Mouse (Mus musculus) left cerebral cortex, postnatal 25 days (tissue): ENCODE results near the gene Cdkl4. TPM values are rescaled to one million over a fixed set of nuclear protein-coding genes. Genes with fewer than 3 reads are reported as not detected.

Source experiments
- DNase-seq, 2 experiments: peaks; one replicate each; pipeline ENCODE4 v3.0.0; 2022; ENCODE audit warnings: low spot score in 2 of 2, mixed read lengths in 1 of 2
- intact Hi-C: fragments of 180-260 bp; cut with DNase I; formaldehyde crosslinking; loops from one replicate; pipeline ENCODE4 v1.15.1; 2025
- total RNA-seq, 2 experiments: library from RNA; stranded (reverse); gene quantifications; 2 replicates each; pipeline ENCODE4 v1.2.3; 2021

The Cdkl4 gene
- total RNA-seq, 2 experiments from 2014 or later: 18.2 to 23.0 TPM

DNA sequence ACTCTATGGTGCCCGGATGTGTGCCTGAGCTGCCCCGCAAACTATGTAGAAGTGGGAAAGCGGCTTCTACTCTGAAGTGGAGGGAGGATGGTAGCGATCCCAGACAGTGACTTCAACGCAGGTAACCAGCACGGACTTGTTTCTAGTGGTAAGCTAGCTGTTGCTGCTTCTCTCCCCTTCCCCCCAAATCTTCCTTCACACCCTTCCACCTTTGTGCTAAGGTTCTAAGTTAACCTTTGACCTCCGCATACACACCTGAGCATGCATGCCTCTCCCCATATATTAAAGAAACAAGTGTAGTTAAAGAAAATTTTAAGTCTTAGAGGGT, 55.4 kb downstream of the Cdkl4 start:
- intact Hi-C loops: no loop called here
- no peak for DNase-seq

DNA sequence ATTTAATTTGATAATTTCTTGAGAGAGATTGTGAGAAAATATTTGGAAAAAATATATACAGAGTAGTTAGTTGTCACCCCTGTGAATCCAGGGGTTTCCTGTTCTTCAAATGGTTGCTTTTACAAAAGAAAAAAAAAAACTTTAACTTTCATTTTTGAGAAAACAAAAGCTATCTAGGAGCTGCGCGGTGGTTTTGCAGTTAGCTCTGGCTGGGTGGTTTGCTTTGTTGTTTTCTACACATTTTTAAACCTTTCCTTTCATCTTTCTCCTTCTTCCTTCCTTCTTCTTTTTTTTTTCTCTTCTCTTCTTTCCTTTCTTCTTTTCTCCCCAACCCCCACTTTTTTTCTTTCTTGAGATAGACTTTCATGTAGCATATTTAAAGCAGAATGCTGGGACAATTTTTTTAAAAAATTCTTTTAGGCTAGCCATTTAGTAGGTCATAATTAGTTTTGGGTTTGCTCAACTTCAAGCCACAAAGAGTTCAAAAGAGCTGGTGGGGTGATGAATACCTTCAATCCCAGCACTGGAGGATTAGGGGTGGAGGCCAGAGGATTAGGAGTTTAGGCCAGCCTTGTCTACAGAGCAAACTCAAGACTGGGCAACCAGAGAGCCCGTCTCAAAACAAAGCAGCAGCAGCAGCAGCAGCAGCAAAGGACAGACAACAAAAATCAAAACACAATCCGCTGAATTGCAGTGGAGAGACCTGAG, 55.9 kb downstream of the Cdkl4 start:
- DNase-seq: no peak

DNA sequence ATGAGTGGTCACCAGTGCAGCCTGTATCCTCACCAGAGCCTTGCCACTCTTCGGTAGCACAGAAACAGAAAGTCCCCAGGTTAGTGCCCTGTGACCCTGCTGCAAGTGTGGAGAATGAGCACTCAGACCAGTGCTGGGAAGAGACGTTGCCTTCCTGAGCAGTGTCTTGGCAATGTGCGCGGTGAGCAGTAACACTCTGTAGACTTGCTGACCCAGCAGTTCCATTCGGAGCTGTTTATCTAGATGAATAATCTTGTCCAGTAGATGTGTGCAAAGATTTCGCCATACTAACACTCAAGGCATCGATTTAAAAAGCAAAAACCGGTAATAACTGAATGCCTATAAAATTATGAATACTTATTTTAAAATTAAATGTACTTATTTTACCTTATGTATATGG, 57.1 kb downstream of the Cdkl4 start:
- DNase-seq: no peak
- intact Hi-C loops: no loop called here

More for the DNA sequence above, 55.9 kb downstream of the Cdkl4 start:
- intact Hi-C loops: no loop called here

DNA sequence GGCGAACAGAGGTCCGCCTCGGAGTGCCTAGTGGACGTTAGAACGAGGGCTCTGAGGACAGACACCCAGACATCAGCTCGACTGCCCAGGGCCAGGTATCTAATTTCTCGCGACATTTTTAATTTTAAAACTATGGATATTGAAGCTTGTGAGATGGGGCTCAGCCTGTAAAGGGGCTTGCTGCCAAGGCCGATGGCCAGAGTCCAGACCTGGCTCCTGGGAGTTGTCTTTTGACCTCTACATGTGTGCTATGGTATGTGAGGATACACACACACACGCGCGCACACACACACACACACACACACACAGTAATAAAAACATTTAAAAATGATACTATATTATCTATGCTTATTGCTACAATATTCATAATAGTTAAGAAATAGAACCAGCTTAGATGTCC, 58.8 kb downstream of the Cdkl4 start:
- DNase-seq: no peak
- intact Hi-C loops: no loop called here

DNA sequence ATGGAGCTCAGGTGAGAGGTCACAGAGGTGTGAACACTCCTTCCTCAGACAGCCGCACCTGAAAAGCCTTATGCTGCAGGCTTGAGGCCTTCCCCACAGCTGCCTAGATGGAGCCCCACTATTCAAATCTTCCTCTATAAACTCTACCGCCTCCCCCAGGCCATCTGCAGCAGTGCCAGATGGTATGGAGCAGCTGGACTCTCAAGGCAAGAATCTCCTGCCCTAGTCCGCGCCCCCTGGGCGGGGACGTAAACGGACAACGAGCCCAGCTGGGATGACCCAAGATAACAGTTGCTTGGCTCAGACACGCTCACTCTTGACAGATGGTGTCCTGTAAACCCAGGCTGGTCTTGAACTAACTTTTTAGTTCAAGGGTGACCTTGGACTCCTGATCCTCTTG, 60.4 kb downstream of the Cdkl4 start:
- intact Hi-C loops: no loop called here
- no peak for DNase-seq

DNA sequence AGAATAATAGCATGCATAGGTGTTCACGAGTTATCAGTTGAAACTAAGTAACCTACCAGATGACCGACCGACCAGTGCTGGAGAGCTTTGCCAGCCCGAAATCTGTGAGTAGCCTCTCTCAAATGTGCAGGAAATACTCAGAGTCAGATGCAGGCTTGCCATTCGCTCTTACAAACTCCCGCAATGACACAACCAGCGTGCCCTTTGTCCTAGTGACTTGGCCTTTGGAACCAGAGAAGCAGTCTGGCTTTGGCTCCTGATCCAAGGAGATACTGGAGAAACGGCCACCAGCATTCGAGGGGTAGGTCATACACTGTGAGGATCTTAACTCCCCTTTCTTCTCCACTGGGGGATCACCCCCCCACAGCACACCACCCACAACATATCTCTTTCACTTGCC, 61.7 kb downstream of the Cdkl4 start:
- intact Hi-C loops: no loop called here
- DNase-seq: no peak

DNA sequence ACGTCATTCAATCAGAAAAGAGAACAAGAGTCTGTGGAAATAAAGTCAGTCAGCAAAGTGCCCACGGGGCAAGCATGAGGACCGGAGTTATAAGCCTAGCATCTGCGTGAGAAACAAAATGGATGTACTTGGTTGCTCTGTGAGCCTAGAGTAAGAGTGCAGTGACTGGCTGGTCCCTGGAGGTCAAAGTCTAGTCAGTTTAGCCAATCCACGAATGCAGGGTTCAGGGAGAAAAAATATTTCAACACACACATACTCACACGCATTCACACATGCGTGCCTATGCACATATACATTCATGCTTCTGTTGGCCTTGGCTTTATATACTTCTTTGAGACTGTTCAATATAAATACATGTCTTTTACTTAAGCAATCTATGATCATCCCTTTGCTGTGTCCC, 62.1 kb downstream of the Cdkl4 start:
- no peak for DNase-seq
- intact Hi-C loops: no loop called here

DNA sequence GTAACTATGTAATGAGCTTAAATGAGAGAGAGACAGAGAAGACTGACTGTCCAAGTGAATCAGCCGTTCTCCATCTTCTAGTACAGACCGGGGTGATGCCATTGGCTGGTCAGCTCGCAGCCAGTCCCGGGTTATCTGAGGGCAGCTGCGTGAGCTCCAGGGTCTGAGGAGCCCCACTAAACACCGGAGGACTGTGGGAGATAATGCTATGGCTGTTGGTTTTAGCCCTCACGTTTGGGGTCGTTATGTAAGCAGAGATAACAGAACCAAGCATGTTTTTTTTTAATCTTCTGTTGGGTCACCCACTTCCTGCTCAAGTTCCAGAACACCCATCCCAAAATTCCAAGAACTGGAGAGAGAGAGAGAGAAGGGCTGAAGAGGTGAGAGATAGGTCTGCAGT, 63.8 kb downstream of the Cdkl4 start:
- intact Hi-C loops: no loop called here
- DNase-seq: no peak

DNA sequence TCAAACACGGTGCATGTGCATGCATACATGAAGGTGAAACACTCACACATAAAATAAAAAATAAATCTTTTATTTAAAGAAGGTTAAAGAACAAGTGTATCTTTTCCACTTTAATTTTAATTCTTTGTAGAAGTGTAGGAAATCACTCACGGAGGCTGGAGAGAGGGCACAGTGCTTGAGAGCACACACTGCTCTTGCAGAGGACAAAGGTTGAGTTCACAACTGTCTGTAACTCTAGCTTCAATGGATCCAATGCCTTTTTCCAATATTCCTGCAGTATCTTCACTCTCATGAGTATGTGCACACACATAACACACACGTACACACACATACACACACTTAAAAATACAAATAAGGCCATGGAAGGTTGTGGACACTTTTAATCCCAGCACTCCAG, 67.2 kb downstream of the Cdkl4 start:
- DNase-seq: no peak
- intact Hi-C loops: no loop called here

DNA sequence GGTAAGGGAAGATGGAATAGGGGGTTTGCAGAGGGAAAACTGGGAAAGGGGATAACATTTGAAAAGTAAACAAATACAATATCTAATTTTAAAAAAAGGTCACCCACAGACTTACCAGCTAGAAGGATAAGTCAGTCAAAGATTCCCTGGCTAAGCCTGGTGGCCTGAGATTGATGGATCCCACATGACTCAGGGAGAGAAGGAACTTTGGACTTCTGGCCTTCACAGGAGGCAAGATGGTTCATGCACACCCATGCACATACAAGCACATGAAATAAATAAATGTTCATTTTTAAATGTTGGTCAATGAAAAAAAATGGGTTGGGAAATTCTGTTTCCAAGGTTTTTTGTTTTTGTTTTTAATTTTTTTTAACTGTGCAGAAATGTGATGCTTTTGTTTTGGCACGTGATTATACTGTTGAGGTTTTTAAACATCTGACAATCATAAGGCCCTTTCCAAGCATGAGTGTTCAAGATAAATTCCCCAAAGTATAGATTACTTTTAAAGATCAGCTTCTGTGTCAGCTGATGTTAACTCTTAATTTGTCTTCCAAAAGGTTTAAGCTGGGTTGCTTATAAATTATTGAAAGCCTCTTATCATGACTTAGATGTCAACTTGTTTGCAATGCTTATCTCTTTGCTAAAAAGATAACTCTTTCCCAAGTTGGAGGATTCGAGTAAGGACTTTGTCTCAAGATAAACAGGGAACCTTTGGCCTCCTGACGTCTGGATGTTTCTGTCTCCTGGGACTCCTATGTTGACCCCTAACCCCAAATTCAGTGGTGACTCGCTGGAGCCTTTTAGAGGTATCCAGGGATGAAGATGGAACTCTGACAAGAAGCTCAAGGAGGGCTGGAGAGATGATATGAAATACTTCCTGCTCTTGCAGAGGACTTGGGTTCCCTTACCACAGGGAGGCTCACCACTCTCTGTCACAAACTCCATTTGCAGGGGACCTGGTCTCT, 67.8 kb downstream of the Cdkl4 start:
- DNase-seq: no peak
- intact Hi-C loops: no loop called here

DNA sequence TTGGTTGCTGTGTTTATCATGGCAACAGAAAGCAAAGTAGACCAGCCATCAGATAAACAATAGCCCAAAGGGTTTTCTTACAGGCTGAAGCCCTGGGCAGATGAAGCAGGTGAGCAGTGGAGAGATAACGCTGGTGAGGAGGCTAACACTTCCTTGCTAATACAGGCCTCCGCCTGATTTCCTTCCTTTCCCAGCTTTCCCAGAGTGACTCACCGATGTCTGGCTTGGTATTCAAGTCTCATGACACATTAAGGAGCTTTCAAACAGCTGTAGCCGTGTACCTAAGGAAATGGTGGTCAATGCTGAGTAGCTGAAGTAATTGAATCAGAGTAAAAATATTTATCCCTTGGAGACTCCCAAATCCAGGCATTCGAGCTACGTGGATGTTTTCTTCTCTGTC, 71.8 kb downstream of the Cdkl4 start:
- intact Hi-C loops: no loop called here

DNA sequence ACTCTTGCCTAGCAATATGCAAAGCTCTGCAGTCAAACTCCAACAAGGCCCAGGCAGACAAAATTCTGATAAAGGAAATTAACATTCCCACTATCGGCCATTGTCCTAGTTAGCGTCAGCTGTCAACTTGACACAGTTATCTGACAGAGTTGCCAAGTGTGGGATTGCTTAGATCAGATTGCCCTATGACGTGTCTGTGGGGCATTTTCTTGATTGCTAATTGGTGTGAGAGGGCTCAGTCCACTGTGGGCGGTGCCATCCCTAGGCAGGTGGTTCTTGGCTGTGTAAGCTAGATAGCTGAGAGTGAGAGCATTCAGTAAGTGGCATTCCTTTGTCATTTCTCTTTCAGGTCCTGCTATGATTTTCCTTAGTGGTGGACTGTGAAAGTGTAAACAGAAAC, 72.3 kb downstream of the Cdkl4 start:
- DNase-seq: no peak
- intact Hi-C loops: no loop called here

More for the DNA sequence above, 71.8 kb downstream of the Cdkl4 start:
- no peak for DNase-seq

DNA sequence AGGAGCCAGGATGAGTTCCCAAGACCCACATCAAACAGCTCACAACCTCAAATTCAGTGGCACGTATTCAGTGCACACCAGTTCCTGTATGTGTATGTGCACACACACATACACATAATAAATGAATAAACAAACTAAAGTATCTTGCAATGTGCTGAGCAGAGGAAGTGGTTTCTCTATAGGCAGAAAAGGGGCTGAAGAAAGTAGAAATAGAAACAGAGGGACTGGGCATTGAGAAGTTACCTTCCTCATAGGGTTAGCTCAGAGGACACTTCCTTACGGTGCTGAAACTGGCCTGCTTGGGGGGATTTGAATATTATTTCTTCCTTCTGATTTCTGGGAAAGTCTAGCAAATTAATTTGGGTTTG, 75.8 kb downstream of the Cdkl4 start:
- DNase-seq: no peak
- intact Hi-C loops: no loop called here

DNA sequence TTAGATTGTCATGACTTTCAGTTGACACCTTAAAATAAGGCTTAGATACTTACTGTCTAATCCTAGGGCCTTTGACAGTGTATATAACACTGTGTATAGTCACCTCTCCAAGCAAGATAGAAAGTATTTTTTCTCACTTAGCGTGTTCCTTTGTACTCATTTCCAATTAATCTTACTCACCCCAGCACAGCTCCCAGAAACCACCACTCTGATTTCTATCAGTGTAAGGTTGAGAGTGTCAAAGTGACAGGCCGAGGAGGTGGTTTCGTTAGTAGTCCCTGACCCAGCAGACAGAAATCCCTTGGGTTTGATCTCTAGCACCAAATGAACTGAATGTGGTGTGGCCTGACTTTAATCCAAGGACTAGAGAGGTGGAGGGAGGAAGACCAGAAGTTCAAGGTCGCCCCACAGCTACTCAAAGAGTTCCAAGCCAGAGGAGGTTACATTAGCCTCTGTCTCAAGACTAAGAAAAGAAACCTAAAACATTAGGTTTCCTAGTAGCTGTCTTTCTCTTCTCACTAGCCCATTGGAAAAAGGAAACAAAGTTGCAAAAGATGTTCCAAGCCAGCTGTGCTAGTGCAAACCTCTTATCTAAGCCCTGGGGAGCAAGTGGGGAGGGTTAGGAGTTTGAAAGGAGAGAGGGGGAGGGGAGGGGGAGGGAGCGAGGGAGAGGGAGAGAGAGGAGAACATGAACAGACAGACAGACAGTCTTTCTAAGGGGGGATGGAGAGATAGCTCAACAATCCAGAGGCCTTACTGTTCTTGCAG, 76.4 kb downstream of the Cdkl4 start:
- no peak for DNase-seq
- intact Hi-C loops: no loop called here

DNA sequence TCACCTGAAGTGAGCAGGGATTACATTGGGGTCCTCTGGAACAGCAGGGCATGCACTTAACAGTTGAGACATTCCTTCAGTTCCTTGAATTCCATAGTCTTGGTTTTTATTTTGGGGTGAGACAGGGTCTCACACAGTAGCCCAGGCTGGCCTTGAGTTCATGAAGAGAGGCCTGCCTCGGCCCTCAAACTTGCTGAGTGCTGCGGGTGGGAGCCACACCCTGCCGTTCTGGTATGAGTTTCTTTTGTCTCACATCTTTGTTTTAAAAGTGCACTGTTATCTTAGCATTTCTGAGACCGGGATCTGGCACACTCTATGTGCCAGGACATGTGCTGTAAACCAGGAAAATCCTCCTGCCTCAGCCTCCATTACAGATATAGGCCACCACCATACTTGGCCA, 77.6 kb downstream of the Cdkl4 start:
- intact Hi-C loops: no loop called here
- no peak for DNase-seq

DNA sequence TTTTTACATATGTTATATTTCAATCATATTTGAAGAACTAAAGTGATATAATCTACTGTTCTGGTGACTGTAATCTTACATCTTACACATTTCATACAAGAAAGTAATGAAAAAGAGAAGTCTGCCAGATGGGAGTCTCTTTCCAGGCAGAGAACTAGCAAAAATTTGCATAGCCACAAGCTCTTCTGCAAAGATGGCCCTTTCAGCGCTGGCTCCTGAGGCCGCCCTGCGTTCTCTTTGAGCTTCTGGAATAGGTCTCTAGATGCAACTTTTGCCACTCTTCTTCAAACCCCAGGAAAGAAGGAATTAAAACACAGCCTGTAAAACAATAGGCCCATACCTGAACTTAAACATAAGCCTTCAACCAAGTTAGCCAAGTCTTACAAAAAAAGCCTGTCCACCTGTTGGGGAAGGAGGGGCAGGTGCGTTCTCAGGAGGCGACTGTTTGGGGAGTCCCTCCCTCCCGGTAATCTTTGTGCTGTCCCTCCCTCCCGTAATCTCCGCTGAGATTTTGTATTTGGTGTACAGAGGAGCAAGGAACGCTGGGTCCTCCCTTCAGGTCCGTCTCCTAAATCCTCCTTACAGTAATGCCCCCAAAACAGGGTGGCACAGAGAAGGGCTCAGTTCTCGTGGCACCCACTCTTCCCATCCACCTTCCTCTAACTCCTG, 78.9 kb downstream of the Cdkl4 start:
- intact Hi-C loops: no loop called here
- DNase-seq: no peak

DNA sequence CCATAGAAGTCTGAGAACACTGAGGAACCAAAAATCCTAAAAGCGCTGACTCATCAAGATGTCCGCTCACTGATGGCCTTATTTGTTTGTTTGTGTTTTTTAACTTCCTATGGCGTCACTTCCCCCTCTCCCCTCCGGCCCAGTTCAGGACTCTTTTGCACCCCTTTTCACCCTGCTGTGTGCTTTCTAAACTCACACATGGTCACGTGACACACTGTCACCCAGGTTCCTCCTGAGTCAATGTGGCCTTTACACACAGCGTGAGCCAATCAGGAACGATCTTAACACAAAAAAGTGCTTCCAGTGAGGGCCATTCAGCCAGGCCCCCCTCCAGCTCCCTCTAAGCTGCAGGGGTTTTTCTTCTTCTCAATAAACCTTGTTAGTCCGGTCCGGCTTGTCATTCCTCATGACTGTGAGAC, 80.4 kb downstream of the Cdkl4 start:
- intact Hi-C loops: no loop called here
- DNase-seq: no peak

DNA sequence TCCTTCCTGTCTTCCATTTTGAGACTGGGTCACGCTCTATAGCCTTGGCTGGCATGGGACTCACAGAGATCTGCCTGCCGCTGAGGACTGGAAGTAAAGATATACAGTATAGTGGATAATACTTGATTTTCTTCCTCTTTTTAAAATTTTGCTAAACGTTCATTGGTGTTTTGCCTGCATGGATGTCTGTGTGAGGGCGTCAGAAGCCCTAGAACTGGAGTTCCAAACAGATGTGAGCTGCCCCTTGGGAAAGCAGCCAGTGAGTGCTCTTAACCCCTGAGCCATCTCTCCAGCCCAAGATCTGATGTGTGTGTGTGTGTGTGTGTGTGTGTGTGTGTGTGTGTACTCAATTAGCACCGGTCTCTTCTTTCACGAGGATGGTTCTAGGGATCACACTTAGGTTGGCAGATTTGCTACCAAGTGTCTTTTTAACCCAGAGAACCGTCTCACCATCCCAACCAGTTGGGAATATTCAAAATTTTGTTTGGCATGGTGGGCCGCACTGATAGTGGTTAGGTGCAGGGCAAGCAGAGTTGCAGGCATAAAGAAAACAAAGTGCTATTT, 80.9 kb downstream of the Cdkl4 start:
- no peak for DNase-seq
- intact Hi-C loops: no loop called here

DNA sequence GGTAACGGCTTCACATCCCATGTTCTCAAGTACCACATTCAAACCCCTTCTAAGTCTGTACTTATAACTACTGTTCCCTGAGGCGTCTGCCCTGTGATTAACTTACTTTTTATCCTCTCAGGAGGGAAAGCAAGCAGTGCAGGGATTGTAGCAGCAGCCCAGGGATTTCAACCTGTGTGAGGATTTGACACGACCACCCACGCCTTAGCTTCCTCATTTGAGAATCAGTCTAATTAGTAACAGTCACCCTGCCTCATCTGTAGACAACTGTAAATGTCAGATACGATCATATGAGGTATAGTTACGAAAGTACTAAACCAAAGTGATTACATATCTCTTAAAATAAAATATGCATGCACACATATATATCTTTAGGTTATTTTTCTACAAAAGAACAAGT, 81.4 kb downstream of the Cdkl4 start:
- no peak for DNase-seq
- intact Hi-C loops: no loop called here

DNA sequence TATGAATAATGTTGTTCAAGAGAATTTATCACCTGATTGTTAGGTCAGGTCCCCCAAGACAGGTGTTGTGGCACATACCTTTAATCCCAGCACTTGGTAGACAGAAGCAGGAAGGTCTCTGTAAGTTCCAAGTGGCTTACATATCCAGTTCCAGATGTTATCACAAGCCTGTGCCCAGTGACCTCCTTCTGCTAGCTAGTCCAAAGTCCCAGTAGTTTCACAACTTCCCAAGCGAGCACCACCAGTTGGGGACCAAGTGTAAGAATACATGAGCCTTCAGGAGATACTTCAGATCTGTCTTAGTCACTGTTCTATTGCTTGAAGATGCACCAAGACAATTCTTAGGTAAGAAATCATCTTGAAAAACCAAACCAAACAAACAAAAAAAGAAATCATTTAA, 83.7 kb downstream of the Cdkl4 start:
- intact Hi-C loops: no loop called here
- no peak for DNase-seq
